Mouse (Mus musculus): ENCODE measurements at regions not wholly inside any gene's neighbourhood (a gene's known extent, or its start where the extent isn't known, plus 50 kb on each side); places are given as distances from the start of the nearest gene placed in this dataset.

GRCm38 (mm10) chr2:50694849-50695248 lies 398.2 kb upstream of the Mmadhc start:
- peak; percentile 28 for DNase-seq (ENCODE audit: low spot score)

- DNase-seq (ENCODE audit: low spot score), result no peak
Measured at GRCm38 (mm10) chr2:50693784-50694350, 397.3 kb upstream of the Mmadhc start.

GRCm38 (mm10) chr2:50690120-50691103 lies 393.8 kb upstream of the Mmadhc start:
- DNase-seq (ENCODE audit: low spot score), result no peak

GRCm38 (mm10) chr2:50687672-50688151 lies 391.1 kb upstream of the Mmadhc start:
- no peak for DNase-seq (ENCODE audit: low spot score)

GRCm38 (mm10) chr2:50687222-50687621 lies 390.6 kb upstream of the Mmadhc start:
- peak; percentile 80 for DNase-seq (ENCODE audit: low spot score)

GRCm38 (mm10) chr2:50677456-50677855 lies 380.9 kb upstream of the Mmadhc start:
- no peak for DNase-seq (ENCODE audit: low spot score)

GRCm38 (mm10) chr2:50675736-50676550 lies 379.3 kb upstream of the Mmadhc start:
- no peak for DNase-seq (ENCODE audit: low spot score)

- no peak for DNase-seq (ENCODE audit: low spot score)
Measured at GRCm38 (mm10) chr2:50674856-50675175, 378.2 kb upstream of the Mmadhc start.

GRCm38 (mm10) chr2:50674151-50674855 lies 377.7 kb upstream of the Mmadhc start:
- no peak for DNase-seq (ENCODE audit: low spot score)

GRCm38 (mm10) chr2:50669297-50669696 lies 372.7 kb upstream of the Mmadhc start:
- no peak for DNase-seq (ENCODE audit: low spot score)

- no peak for DNase-seq (ENCODE audit: low spot score)
Measured at GRCm38 (mm10) chr2:50668789-50669188, 372.2 kb upstream of the Mmadhc start.

- DNase-seq (ENCODE audit: low spot score), result no peak
Measured at GRCm38 (mm10) chr2:50667180-50667579, 370.6 kb upstream of the Mmadhc start.

GRCm38 (mm10) chr2:50662504-50662903 lies 365.9 kb upstream of the Mmadhc start:
- DNase-seq (ENCODE audit: low spot score), result no peak

- no peak for DNase-seq (ENCODE audit: low spot score)
Measured at GRCm38 (mm10) chr2:50660000-50660399, 363.4 kb upstream of the Mmadhc start.

GRCm38 (mm10) chr2:50657826-50658225 lies 361.2 kb upstream of the Mmadhc start:
- DNase-seq (ENCODE audit: low spot score), result no peak

GRCm38 (mm10) chr2:50656351-50656750 lies 359.8 kb upstream of the Mmadhc start:
- no peak for DNase-seq (ENCODE audit: low spot score)

- DNase-seq (ENCODE audit: low spot score), result no peak
Measured at GRCm38 (mm10) chr2:50654953-50655324, 358.3 kb upstream of the Mmadhc start.

GRCm38 (mm10) chr2:50654221-50654952 lies 357.8 kb upstream of the Mmadhc start:
- no peak for DNase-seq (ENCODE audit: low spot score)

GRCm38 (mm10) chr2:50653121-50653615 lies 356.6 kb upstream of the Mmadhc start:
- DNase-seq (ENCODE audit: low spot score), result no peak

- DNase-seq (ENCODE audit: low spot score), result no peak
Measured at GRCm38 (mm10) chr2:50649656-50650055, 353.1 kb upstream of the Mmadhc start.

- DNase-seq (ENCODE audit: low spot score), result no peak
Measured at GRCm38 (mm10) chr2:50643219-50643618, 346.6 kb upstream of the Mmadhc start.
